Mouse (Mus musculus) stomach, embryonic 16.5 days (tissue): ENCODE results near the gene Med4. TPM values are rescaled to one million over a fixed set of nuclear protein-coding genes. Genes with fewer than 3 reads are reported as not detected.

Experiments
- ATAC-seq: fragments of 200-750 bp; cut with Nextera tagmentation; 2 replicates; pipeline ENCODE4 v1.8.0; 2017; ENCODE audit warnings: moderate number of reproducible peaks, moderate TSS enrichment; ENCODE audit not compliant: insufficient read depth, low FRiP score
- H3K27ac ChIP-seq: fragments of 300-500 bp; sonication (generic); 2 replicates; pipeline ENCODE4 v1.5.1; 2014; ENCODE audit warnings: low read length
- H3K27me3 ChIP-seq: fragments of 300-500 bp; sonication (generic); 2 replicates; pipeline ENCODE4 v1.6.1; 2014; ENCODE audit warnings: low read length, control low read depth, mixed read lengths; ENCODE audit not compliant: control insufficient read depth, insufficient read depth
- H3K36me3 ChIP-seq: fragments of 300-500 bp; sonication (generic); 2 replicates; pipeline ENCODE4 v1.6.1; 2014; ENCODE audit warnings: low read length; ENCODE audit not compliant: control insufficient read depth, insufficient read depth
- H3K4me1 ChIP-seq: fragments of 300-500 bp; sonication (generic); 2 replicates; pipeline ENCODE4 v1.6.1; 2014; ENCODE audit warnings: low read length, control low read depth, mixed read lengths; ENCODE audit not compliant: control insufficient read depth, insufficient read depth
- H3K4me2 ChIP-seq: fragments of 300-500 bp; sonication (generic); 2 replicates; pipeline ENCODE4 v1.6.1; 2014; ENCODE audit warnings: low read depth, low read length, mixed read lengths
- H3K4me3 ChIP-seq: fragments of 300-500 bp; sonication (generic); replicated peaks from 2 replicates; pipeline ENCODE4 v1.5.1; 2014; ENCODE audit warnings: mild to moderate bottlenecking, low read length
- H3K9ac ChIP-seq: fragments of 300-500 bp; sonication (generic); 2 replicates; pipeline ENCODE4 v1.6.1; 2014; ENCODE audit warnings: low read length
- H3K9me3 ChIP-seq: fragments of 300-500 bp; sonication (generic); replicated peaks from 2 replicates; pipeline ENCODE4 v1.6.1; 2016; ENCODE audit warnings: low read length, control low read depth; ENCODE audit not compliant: control insufficient read depth
- WGBS: fragments of 180-500 bp; shearing (Covaris S2); extraction: QIAGEN DNeasy Blood & Tissue Kit; methylation state at CpG from one replicate; pipeline ENCODE4 v1.1.7; 2014; 5-methylcytosine and 5-hydroxymethylcytosine counted together
- polyA plus RNA-seq: library from polyadenylated mRNA; unstranded; fragments of >200 nt; fragmentation: Nextera tagmentation; extraction: Ambion mirVana; gene quantifications from 2 replicates; pipeline ENCODE4 v1.2.1, GENCODE M21; 2015

The Med4 gene
- 68.3 and 68.6 TPM in 2 replicates for polyA plus RNA-seq

GRCm38 (mm10) chr14:73509765-73510423, at the start of gene Med4:
TSS of gene Med4 (plus strand) at chr14:73510025.
- Histone ChIP-seq H3K27ac (no peak within 1 kb of the TSS), H3K36me3 (no peaks in the 10 kb centered on the region), H3K4me3 (peak within 1 kb of the TSS; percentile 98), H3K4me2 (peak within 1 kb of the TSS; percentile 76), H3K9ac (peak within 1 kb of the TSS; percentile 94), H3K4me1 (peaks cover 11% of the 10 kb centered on the region; the same call in 1 of the 2 replicates), H3K27me3 (no peaks in the 10 kb centered on the region), H3K9me3 (no peaks in the 10 kb centered on the region)
- peak; percentile 95 for ATAC-seq
- under 1% methylated on average over 41 of the region's 41 CpGs for WGBS

GRCm38 (mm10) chr14:73460514-73461134, 49.2 kb upstream of the Med4 start:
- no peak overlapping the region for H3K4me2 ChIP-seq
- no peaks in the 10 kb centered on the region for H3K9me3 ChIP-seq
- H3K36me3 ChIP-seq = no peaks in the 10 kb centered on the region
- H3K27me3 ChIP-seq = no peaks in the 10 kb centered on the region
- H3K4me1 ChIP-seq = no peaks in the 10 kb centered on the region
- H3K9ac ChIP-seq = no peak overlapping the region
- ATAC-seq = no peak
- H3K27ac ChIP-seq = 0 out of 2 replicates have a peak overlapping the region, but pooled peaks have one; percentile 24
- H3K4me3 ChIP-seq = no peak overlapping the region
- WGBS = 60% methylated on average over 12 of the region's 12 CpGs

GRCm38 (mm10) chr14:73462211-73462610, 47.6 kb upstream of the Med4 start:
- no peak overlapping the region for H3K9ac ChIP-seq
- no peaks in the 10 kb centered on the region for H3K36me3 ChIP-seq
- H3K4me2 ChIP-seq = no peak overlapping the region
- H3K4me1 ChIP-seq = no peaks in the 10 kb centered on the region
- H3K27ac ChIP-seq = no peak overlapping the region
- ATAC-seq = no peak
- 74% methylated on average over 4 of the region's 4 CpGs for WGBS
- no peak overlapping the region for H3K4me3 ChIP-seq
- H3K9me3 ChIP-seq = no peaks in the 10 kb centered on the region
- H3K27me3 ChIP-seq = no peaks in the 10 kb centered on the region

GRCm38 (mm10) chr14:73467697-73468096, 42.1 kb upstream of the Med4 start:
- no peak overlapping the region for H3K4me2 ChIP-seq
- no peak overlapping the region for H3K27ac ChIP-seq
- H3K27me3 ChIP-seq = no peaks in the 10 kb centered on the region
- H3K9me3 ChIP-seq = no peaks in the 10 kb centered on the region
- ATAC-seq = no peak
- H3K36me3 ChIP-seq = no peaks in the 10 kb centered on the region
- H3K4me3 ChIP-seq = no peak overlapping the region
- no peak overlapping the region for H3K9ac ChIP-seq
- WGBS = 71% methylated on average over 6 of the region's 6 CpGs
- no peaks in the 10 kb centered on the region for H3K4me1 ChIP-seq

- Histone ChIP-seq H3K27me3 (no peaks in the 10 kb centered on the region), H3K9ac (no peak overlapping the region), H3K27ac (no peak overlapping the region), H3K4me3 (no peak overlapping the region), H3K4me1 (peaks cover 6% of the 10 kb centered on the region), H3K4me2 (no peak overlapping the region), H3K36me3 (no peaks in the 10 kb centered on the region), H3K9me3 (no peaks in the 10 kb centered on the region)
- ATAC-seq = no peak
- WGBS = 78% methylated on average over 7 of the region's 7 CpGs
These were observed 40.3 kb upstream of the Med4 start for GRCm38 (mm10) chr14:73469506-73469905.

GRCm38 (mm10) chr14:73470593-73470992, 39.2 kb upstream of the Med4 start:
- WGBS = 57% methylated on average over 8 of the region's 8 CpGs
- Histone ChIP-seq H3K27me3 (no peaks in the 10 kb centered on the region), H3K27ac (peak overlapping the region; percentile 9; the same call in 1 of the 2 replicates), H3K4me2 (no peak overlapping the region), H3K4me3 (no peak overlapping the region), H3K36me3 (no peaks in the 10 kb centered on the region), H3K9me3 (no peaks in the 10 kb centered on the region), H3K9ac (no peak overlapping the region), H3K4me1 (peaks cover 11% of the 10 kb centered on the region)
- ATAC-seq = peak; percentile 35; the same call in 1 of the 2 replicates

GRCm38 (mm10) chr14:73472205-73472604, 37.6 kb upstream of the Med4 start:
- Histone ChIP-seq H3K9me3 (no peaks in the 10 kb centered on the region), H3K27me3 (no peaks in the 10 kb centered on the region), H3K27ac (no peak overlapping the region), H3K36me3 (no peaks in the 10 kb centered on the region), H3K9ac (no peak overlapping the region), H3K4me1 (peaks cover 11% of the 10 kb centered on the region), H3K4me3 (no peak overlapping the region), H3K4me2 (no peak overlapping the region)
- ATAC-seq = no peak
- WGBS = 67% methylated on average over 7 of the region's 7 CpGs

GRCm38 (mm10) chr14:73473670-73474460, 36.0 kb upstream of the Med4 start:
- Histone ChIP-seq H3K27me3 (no peaks in the 10 kb centered on the region), H3K27ac (peak overlapping the region; percentile 5; the same call in 1 of the 2 replicates), H3K4me1 (peaks cover 11% of the 10 kb centered on the region), H3K9ac (no peak overlapping the region), H3K4me3 (no peak overlapping the region), H3K36me3 (no peaks in the 10 kb centered on the region), H3K4me2 (no peak overlapping the region), H3K9me3 (no peaks in the 10 kb centered on the region)
- WGBS = 29% methylated on average over 3 of the region's 3 CpGs
- ATAC-seq = no peak
